Mouse (Mus musculus): ENCODE measurements at regions not wholly inside any gene's neighbourhood (a gene's known extent, or its start where the extent isn't known, plus 50 kb on each side); places are given as distances from the start of the nearest gene placed in this dataset.

- no peak overlapping the region for H3K4me3 ChIP-seq (ENCODE audit: insufficient read depth, low read depth, low read length)
- no peak for TF ChIP-seq CTCF (IDR thresholded peaks at IDR 0.05; ENCODE audit: insufficient read depth, low read depth, low read length)
- no peak for TF ChIP-seq POLR2A (IDR thresholded peaks at IDR 0.05; ENCODE audit: insufficient read depth, low read depth, low read length)
- no peak overlapping the region for H3K27ac ChIP-seq (ENCODE audit: insufficient read depth, low read depth, low read length)
- no peaks in the 10 kb centered on the region; the same call in 1 of the 2 replicates for H3K4me1 ChIP-seq (ENCODE audit: control insufficient read depth, insufficient read depth, low read length)
- WGBS = 90% methylated on average over 13 of the region's 13 CpGs
Measured at GRCm38 (mm10) chr17:84844950-84845349, 54.4 kb upstream of the Lrpprc start.

GRCm38 (mm10) chr17:84846141-84846540 lies 55.6 kb upstream of the Lrpprc start:
- TF ChIP-seq CTCF (IDR thresholded peaks at IDR 0.05; ENCODE audit: insufficient read depth, low read depth, low read length) (no peak), POLR2A (IDR thresholded peaks at IDR 0.05; ENCODE audit: insufficient read depth, low read depth, low read length) (no peak)
- WGBS = 92% methylated on average over 9 of the region's 9 CpGs
- no peaks in the 10 kb centered on the region; the same call in 1 of the 2 replicates for H3K4me1 ChIP-seq (ENCODE audit: control insufficient read depth, insufficient read depth, low read length)

DNA sequence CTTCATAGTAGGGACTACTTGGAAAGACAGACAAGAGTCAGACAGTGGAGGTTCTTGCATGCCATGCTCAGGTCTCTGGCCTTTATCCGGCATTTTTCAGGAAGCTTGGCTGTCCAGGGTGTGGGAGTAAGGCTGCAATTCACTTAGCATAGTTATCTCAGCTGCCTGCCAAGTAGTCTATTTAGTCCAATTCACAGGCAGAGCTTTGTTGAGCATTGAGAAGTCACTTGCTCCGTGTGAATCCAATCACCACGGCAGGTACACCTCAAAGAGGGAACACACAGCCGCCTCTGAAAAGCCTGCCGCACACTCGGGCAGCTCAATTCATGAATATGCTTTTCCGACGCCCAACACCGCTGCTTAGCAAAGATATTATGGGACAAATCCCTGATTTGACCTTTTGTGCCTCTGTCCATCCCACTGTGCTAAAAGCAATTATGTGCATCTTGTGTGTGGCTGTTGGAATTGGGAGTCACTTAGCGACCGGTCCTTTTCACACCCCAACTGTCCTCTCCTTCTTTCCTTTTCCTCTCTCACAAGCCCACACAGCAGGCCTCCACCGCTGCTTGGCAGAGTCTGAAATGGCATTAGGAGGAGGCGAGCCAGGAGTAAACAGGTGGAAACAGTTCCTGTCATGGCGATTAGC lies 57.9 kb upstream of the Lrpprc start:
- H3K27ac ChIP-seq (ENCODE audit: insufficient read depth, low read depth, low read length) = no peak overlapping the region
- 50% methylated on average over 14 of the region's 14 CpGs for WGBS
- H3K4me1 ChIP-seq (ENCODE audit: control insufficient read depth, insufficient read depth, low read length) = no peaks in the 10 kb centered on the region; the same call in 1 of the 2 replicates
- no peak overlapping the region for H3K4me3 ChIP-seq (ENCODE audit: insufficient read depth, low read depth, low read length)
- TF ChIP-seq POLR2A (IDR thresholded peaks at IDR 0.05; ENCODE audit: insufficient read depth, low read depth, low read length) (no peak), CTCF (IDR thresholded peaks at IDR 0.05; ENCODE audit: insufficient read depth, low read depth, low read length) (no peak)

More at GRCm38 (mm10) chr17:84846141-84846540, 55.6 kb upstream of the Lrpprc start:
- Histone ChIP-seq H3K4me3 (ENCODE audit: insufficient read depth, low read depth, low read length) (no peak overlapping the region), H3K27ac (ENCODE audit: insufficient read depth, low read depth, low read length) (no peak overlapping the region)

DNA sequence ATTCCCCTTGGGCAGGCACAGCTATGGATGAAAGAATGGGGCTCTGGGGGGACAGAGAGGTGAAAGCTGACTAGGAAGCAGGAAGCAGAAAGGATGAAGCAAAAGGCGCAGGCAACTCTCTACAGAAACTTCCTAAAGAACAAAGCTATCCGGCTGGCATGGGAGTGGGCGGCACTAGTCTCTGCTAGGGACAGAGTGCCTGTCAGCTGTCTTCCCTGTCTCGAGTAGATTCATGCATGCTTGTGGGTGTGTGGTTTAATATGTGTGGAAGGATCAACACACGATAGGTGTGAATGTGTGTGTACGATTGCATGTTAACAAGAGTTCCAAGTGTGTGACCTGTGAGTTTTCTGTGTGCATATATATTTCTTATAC lies 58.4 kb upstream of the Lrpprc start:
- 66% methylated on average over 6 of the region's 6 CpGs for WGBS

DNA sequence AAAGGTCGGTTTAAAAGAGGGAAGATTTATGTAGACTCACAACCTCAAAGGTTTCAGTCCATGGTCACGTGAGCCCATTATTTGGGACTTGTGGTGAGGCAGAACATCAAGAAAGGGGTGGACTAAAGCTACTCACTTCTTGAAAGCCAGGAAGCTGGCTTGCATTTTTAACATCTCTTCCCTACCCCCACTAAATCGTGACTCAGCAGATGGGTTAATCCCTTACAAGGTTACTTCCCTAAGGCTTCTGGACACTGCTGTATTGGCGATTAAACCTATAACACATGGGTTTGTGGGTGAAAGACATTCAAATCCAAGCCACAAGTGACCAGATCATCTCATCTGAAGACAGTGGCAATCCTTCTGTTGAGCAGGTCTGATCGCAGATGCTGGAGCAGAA lies 59.9 kb upstream of the Lrpprc start:
- H3K4me1 ChIP-seq (ENCODE audit: control insufficient read depth, insufficient read depth, low read length) = no peaks in the 10 kb centered on the region; the same call in 1 of the 2 replicates
- H3K4me3 ChIP-seq (ENCODE audit: insufficient read depth, low read depth, low read length) = no peak overlapping the region
- no peak overlapping the region for H3K27ac ChIP-seq (ENCODE audit: insufficient read depth, low read depth, low read length)
- TF ChIP-seq POLR2A (IDR thresholded peaks at IDR 0.05; ENCODE audit: insufficient read depth, low read depth, low read length) (no peak), CTCF (IDR thresholded peaks at IDR 0.05; ENCODE audit: insufficient read depth, low read depth, low read length) (no peak)
- WGBS = 84% methylated on average over 5 of the region's 5 CpGs

More for the DNA sequence above, 58.4 kb upstream of the Lrpprc start:
- no peak for TF ChIP-seq CTCF (IDR thresholded peaks at IDR 0.05; ENCODE audit: insufficient read depth, low read depth, low read length)
- TF ChIP-seq POLR2A (IDR thresholded peaks at IDR 0.05; ENCODE audit: insufficient read depth, low read depth, low read length) = no peak
- H3K27ac ChIP-seq (ENCODE audit: insufficient read depth, low read depth, low read length) = no peak overlapping the region
- H3K4me3 ChIP-seq (ENCODE audit: insufficient read depth, low read depth, low read length) = no peak overlapping the region
- H3K4me1 ChIP-seq (ENCODE audit: control insufficient read depth, insufficient read depth, low read length) = no peaks in the 10 kb centered on the region; the same call in 1 of the 2 replicates

- WGBS = 91% methylated on average over 5 of the region's 5 CpGs
- no peaks in the 10 kb centered on the region; the same call in 1 of the 2 replicates for H3K4me1 ChIP-seq (ENCODE audit: control insufficient read depth, insufficient read depth, low read length)
- H3K4me3 ChIP-seq (ENCODE audit: insufficient read depth, low read depth, low read length) = no peak overlapping the region
- TF ChIP-seq CTCF (IDR thresholded peaks at IDR 0.05; ENCODE audit: insufficient read depth, low read depth, low read length) = no peak
- no peak overlapping the region for H3K27ac ChIP-seq (ENCODE audit: insufficient read depth, low read depth, low read length)
Measured at GRCm38 (mm10) chr17:84850893-84851292, 60.3 kb upstream of the Lrpprc start.

GRCm38 (mm10) chr17:84856971-84857370 lies 66.4 kb upstream of the Lrpprc start:
- TF ChIP-seq CTCF (IDR thresholded peaks at IDR 0.05; ENCODE audit: insufficient read depth, low read depth, low read length) = no peak
- WGBS = 89% methylated on average over 6 of the region's 6 CpGs
- Histone ChIP-seq H3K4me1 (ENCODE audit: control insufficient read depth, insufficient read depth, low read length) (peaks cover 8% of the 10 kb centered on the region), H3K4me3 (ENCODE audit: insufficient read depth, low read depth, low read length) (no peak overlapping the region), H3K27ac (ENCODE audit: insufficient read depth, low read depth, low read length) (no peak overlapping the region)

DNA sequence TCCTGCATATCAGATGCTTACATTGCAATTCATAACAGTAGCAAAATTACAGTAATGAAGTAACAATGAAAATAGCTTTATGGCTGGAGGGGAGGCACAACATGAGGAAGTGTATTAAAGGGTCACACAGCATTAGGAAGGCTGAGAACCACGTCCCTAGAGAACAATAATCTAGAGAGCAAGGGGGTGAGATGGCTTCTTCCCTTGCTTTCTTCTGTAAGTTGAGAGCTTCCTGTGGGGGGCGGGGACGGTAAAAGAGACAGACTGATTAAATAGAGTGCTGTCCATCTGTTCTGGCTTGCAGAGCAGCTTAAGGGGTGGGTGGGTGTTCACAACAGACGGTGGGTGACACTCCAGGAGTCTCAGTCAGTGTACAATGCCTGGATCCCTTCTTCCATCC lies 68.2 kb upstream of the Lrpprc start:
- Histone ChIP-seq H3K27ac (ENCODE audit: insufficient read depth, low read depth, low read length) (no peak overlapping the region), H3K4me1 (ENCODE audit: control insufficient read depth, insufficient read depth, low read length) (peaks cover 8% of the 10 kb centered on the region), H3K4me3 (ENCODE audit: insufficient read depth, low read depth, low read length) (no peak overlapping the region)
- TF ChIP-seq POLR2A (IDR thresholded peaks at IDR 0.05; ENCODE audit: insufficient read depth, low read depth, low read length) (no peak), CTCF (IDR thresholded peaks at IDR 0.05; ENCODE audit: insufficient read depth, low read depth, low read length) (no peak)
- 52% methylated on average over 4 of the region's 4 CpGs for WGBS

DNA sequence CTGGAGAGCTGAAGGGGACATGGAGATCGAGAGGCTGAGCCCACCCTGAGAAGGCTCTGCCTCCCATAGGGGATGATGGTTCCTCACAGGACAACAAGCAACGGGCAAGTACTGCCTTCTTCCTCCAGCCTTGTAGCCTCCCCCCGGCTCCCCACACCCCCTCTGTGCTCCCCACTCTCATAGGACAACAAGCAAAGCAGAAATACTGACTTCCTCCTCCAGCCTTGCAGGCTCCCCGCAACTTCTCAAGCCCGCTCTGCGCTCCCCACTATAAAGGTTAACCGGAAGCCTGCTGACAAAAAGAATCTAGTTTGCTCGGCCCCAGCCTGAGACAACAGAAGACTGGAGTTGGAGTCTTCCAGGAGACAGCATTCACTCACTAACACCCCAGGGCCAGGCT lies 69.3 kb upstream of the Lrpprc start:
- WGBS = 76% methylated on average over 8 of the region's 8 CpGs
- TF ChIP-seq CTCF (IDR thresholded peaks at IDR 0.05; ENCODE audit: insufficient read depth, low read depth, low read length) = no peak
- no peak for TF ChIP-seq POLR2A (IDR thresholded peaks at IDR 0.05; ENCODE audit: insufficient read depth, low read depth, low read length)
- Histone ChIP-seq H3K27ac (ENCODE audit: insufficient read depth, low read depth, low read length) (no peak overlapping the region; the same call in 1 of the 2 replicates), H3K4me1 (ENCODE audit: control insufficient read depth, insufficient read depth, low read length) (peaks cover 8% of the 10 kb centered on the region), H3K4me3 (ENCODE audit: insufficient read depth, low read depth, low read length) (no peak overlapping the region)
